Mouse (Mus musculus) embryo, embryonic 11 days (tissue): ENCODE measurements around the gene Gm8220.
"Not testable (repeated sequence)": the region's sequence is repeated elsewhere in the genome, so short reads cannot be mapped to it uniquely, and the experiment has no call there.

Experiments used
- DNase-seq: peaks from one replicate; pipeline ENCODE4 v3.0.0-alpha.2; 2015

The Gm8220 gene

DNA sequence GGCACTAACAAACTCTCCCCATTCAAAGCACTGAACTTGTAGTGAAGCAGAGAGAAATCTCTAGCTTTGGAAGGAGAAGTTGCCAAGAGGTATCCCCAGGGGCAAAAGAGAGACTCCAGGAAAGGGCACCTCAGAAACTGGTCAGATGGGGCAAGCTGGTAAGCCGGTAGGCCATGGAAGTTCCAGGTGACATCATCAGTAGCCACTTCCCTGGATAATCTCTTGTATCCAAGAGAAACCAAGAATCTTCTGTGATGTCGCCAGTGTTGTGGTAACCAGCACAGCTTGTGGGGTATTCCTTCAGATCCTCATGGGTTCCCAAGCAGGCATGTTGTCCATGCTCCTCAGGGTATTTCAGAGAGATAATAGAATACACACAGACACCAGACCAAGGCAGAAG is at the start of gene Gm8220:
TSS of gene Gm8220 (plus strand) at position 301 of the 400 bp plus-strand sequence.
- not testable (repeated sequence) for DNase-seq

DNA sequence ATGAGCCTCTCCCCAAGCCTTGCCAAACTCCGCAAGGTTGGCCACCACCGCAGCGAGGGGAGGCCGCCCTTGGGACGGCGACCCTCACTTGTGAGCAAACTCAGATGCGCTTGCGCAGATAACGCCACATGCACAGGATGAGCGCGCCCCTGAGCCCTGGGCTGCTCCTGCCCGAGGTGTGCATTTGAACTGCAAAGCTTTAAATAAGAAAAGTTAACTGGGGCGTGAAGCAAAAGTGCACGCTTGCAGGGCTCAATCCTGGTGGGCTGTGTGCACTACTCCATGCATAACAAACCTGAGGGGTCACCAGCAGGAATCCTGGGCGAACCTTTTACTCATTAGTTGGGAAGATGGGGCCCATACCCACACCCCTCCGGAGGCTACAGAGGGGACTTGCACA is 37.3 kb upstream of the Gm8220 start:
- no peak for DNase-seq

- DNase-seq, result not testable (repeated sequence)
Measured at GRCm38 (mm10) chr14:44312049-44312448, 26.7 kb downstream of the Gm8220 start.

- not testable (repeated sequence) for DNase-seq
Measured at GRCm38 (mm10) chr14:44338484-44338883, 53.1 kb downstream of the Gm8220 start, which contains the start of gene Gm5930. Gm5930 (minus strand) TSS chr14:44338584.
